Mouse (Mus musculus) urinary bladder, postnatal 25 days (tissue): ENCODE results near the gene P2ry6.

Source experiments
- DNase-seq: peaks from one replicate; pipeline ENCODE4 v3.0.0; 2022; ENCODE audit warnings: low spot score

Gene P2ry6

DNA sequence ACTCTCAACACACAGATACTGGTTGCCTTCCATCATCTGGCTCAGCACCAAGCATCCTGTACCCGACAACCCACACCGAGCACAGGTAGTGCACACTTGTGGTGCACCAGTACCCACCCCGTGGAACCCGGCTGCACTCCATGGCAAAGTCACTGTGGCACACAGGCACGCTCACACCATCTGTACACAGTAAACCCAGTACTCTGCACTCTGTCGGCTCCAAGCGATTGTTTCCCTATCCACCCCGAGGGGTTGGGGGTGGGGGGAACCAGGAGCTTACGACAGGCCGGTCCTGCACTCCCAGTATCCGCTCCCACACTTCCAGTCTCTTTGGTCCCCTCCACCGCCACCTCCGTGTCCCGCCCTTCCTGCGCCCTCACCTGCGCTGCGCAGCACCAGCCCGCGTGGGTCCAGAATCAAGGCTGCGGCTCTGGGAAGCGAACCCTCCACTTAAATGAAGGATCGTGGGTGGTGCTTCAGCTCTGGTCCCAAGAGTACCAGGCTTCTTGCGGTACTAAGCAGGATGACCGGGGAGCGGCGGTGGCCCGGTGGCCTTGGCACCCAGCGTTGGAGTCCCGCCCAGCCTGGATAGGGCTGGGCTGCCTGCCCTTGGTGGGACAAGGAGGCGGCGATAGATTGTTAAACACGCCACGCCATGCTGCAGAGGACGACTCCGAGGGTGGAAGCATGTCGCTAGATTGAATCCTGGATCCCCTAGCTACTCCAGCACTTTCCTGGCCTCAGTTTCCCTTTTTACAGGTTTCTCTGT lies at the start of gene P2ry6:
Gene P2ry6, minus strand, starts transcription at position 515 of the 769 bp plus-strand sequence.
- DNase-seq, result no peak

DNA sequence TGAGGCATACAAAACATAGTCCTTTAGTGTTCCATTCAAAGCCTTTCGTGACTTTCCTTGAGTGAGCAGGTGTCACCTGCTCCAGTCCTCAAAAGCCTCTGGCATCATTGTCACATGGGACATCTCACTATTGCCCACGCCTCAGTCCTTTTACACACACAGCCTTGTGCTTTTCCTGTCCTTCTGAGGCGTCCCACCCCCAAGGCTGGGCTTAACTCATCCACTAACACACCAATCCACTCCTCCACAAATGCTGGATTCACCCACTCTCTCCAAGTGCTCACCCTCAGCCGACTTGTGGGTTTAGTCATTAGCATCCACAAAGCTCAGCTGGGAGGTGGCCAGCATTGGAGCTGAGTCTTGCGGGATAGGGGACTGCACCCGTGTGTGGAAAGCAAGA lies 43.0 kb upstream of the P2ry6 start:
- no peak for DNase-seq

DNA sequence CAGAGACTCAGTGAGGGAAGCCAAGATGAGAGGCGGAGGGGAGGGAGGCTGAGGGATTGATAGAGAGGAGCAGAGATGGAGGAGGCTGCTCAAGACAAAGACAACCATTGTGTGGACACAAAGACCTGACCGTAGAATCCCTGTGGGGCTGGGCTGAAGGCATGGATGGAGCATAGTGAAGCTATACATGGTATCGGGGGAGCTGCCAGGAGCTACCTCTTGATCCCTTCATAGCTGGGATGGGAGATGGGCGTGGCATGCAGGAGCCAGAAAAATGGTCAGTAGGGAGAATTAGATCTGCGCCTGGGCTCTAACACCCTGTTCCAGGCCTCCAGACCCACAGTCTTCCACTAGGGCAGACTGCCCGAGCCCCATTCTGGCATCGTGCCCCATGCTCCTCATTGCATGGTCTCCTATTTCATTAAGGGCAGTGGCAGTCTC lies 42.6 kb upstream of the P2ry6 start:
- no peak for DNase-seq

DNA sequence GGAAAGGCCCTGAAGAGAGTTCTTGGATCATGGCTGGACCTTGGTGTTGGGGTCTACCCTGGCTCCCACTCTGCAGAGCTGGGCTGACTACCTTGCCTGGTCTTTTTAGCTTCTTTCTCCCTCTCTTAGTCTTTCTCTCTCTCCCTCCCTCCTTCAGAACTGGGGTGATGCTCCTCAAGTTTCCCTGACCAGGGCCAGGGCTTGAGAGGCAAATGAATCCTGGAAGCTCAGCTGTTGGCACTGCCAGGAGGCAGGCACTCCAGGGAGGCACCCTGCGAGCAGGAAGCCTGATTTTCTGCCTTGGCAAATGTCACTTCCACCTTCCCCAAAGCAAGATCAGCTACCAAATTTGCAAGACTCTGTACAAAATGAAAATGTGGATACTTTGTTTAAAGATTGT lies 40.5 kb upstream of the P2ry6 start:
- no peak for DNase-seq

DNA sequence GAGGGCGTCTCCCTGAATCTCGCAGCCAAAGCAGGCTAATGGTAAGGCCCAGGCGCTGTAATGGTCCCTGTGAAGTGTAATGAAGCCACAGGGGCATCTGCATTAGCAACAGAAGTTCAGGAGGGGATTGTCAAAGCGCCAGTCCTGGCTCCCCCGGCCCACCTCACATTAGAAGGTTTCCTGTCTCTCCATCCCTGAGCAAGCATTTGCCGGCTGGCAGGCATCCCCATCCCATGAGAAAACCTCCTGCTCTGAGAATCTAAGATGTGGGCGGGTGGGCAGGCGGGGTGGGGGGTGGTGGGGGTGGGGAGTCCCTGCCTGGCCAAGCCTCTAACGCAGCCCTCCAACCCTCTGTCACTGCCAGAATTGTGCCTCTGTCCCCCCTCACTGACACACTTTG lies 39.6 kb upstream of the P2ry6 start:
- no peak for DNase-seq

DNA sequence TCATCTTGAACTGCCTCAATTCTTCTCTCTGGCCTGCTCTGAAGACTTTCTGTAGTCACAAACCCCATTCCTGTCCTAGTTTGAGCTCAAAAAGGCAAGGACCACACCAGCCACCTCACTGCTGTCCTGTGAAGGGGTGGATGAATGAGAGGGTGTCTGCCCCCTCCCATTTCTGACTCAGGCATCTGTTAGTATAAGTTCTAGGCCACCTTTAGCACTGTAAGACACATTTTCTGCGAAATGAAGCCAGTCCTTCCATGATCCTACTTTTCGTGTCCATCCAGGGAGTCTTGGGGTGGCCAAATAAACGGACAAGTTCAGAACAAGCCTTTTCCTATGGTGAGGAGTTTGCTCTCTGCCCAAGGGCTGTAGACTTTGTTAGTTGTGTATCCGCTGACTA lies 38.1 kb upstream of the P2ry6 start, which contains the start of gene P2ry2:
Gene P2ry2, minus strand, starts transcription at position 326 of the 400 bp plus-strand sequence.
- DNase-seq, result no peak

DNA sequence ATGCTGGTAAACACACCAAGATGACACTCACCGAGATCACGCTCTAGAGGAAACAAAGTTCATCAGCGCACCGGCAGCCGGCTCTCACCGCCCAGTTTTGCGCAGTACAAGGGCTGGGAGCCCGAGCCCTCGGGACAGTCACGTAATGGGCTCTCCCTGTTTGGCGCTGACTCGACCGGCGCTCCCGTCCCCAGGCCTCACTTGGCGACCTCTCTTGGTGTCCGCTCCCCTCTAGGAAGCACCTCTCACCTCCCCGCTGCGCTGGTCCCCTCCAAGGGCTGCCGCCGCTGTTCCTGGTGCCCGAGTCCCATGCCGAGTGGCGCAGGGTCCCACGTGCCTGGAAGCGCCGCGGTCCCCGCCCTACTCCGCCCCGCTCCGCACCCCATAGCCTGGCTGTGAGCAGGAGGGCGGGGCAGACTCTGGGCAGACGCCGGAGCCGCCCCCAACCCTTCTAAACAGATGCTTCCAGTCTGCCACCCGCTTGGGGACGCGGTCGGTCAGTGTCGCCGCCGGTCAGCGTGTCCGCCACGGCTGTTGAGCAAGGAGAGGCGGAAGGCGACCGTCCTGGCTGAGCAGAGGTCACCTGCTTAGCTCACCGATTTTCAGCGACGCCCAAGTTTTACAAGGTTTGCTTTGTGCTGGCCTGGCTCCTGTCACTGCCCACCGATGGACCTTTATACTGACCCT lies 37.4 kb upstream of the P2ry6 start:
- DNase-seq, result peak; percentile 72

DNA sequence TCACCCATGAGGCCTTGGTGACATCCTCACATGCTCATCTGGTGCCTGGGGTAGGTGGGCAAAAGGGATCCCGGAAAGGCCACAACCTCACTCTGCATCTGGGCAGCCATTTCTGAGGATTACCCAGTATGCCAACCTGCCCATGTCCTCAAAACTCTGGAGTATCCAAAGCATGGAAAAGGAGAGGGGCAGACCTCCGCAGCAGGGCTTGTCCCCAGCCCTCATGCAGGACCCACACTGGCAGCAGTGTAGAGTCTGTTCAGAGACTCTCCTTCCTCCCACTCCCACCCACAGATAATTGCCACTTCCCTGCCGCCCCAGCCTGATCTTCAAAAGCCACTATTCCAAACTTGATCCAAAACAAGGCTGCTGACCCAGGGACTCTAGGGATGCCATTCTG lies 36.3 kb upstream of the P2ry6 start:
- DNase-seq, result no peak

DNA sequence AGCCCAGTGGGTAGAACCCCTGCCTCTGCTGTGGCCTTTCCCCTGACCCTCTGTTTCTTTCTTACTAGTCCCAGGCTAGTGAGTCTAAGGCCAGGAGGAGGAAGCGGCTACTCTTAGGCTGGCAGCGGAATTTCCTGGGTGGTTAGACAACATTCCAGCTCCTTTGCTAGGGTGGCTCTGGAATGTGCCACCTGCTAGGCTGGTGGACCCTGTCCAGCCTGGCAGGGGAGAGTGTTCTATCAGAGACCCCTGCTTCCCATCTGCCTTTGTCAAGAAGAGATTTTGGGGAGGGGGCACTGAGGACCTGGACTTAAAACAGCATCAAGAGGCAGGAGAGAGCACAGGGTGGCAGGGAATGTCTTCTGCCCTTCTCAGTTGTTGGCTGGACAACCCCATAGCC lies 31.8 kb upstream of the P2ry6 start:
- DNase-seq, result no peak

DNA sequence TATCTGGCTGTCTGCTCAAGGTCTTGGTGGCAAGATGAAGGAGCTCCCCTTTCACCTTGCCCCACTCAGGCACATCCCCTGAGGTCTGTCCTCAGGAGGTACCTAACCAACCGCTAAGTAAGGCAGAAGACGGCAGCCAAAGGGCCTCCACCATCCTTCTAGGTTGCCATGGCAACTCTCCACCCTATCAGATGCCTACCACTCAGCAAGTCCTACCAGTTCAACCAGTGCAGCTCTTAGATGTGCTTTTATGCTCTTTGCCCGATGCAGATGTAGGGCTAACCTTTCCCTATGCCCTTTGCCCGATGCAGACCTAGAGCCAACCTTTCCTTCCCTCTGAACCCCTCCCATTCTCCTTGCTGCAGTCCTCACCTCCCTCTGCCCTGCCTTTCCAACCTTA lies 30.7 kb upstream of the P2ry6 start:
- no peak for DNase-seq

DNA sequence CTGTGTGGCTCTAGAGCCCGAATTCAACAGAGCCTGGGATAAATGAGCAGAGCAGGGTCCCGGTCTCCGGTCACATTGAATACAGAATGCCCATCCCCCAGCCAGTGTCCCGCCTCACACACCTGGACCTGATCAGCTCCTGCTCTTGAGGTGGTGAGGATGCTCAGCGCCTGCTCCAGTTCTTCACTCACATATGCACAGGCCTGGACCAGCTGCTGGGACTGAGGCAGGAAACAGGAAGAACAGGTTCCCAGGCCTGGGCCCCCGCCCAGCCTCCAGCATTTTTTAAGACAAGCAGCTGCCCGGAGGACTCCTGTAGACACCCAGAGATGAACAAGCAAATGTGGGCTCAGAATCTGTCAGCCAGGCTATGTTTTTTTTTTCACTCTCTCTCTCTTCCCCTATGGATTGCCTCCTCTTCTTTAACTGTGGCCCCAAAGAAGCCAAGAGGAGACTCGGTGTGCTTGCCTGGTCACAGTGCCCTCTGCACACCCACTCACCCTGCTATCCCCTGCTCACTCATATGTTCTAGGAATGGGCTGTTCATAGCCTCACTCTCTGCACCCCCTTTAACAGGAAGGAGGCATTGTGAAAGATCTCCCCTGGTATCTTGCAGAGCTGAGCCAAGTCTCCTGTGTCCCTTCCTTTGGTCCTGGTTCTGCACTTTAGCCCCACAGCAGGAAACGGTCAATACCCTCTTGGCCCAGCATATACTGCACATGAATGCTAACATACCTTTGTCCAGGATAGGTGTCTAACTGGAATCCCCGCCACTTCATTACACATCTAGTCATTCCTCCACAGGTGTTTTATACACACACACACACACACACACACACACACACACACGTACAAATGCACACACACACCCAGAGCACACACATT lies 29.2 kb upstream of the P2ry6 start:
- DNase-seq, result no peak

DNA sequence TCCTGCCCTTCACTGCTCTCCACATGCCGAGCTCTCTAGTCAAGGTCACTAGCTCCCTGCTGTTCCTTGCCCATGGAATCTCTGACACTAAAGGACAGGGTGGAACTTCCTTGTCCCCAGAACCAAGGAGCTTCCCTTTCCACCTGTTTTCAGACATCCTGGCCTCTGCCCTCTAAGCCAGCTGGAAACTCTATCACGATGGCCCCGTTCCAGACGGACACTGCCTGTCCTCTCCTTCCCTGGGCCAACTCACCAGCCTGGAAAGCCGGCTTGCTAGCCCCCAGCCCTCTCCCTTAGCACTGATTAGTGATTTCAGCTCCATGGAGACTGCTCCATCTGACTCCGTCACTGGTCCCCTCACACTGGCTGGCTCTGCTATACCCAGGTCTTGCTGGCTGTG lies 27.8 kb upstream of the P2ry6 start:
- no peak for DNase-seq

DNA sequence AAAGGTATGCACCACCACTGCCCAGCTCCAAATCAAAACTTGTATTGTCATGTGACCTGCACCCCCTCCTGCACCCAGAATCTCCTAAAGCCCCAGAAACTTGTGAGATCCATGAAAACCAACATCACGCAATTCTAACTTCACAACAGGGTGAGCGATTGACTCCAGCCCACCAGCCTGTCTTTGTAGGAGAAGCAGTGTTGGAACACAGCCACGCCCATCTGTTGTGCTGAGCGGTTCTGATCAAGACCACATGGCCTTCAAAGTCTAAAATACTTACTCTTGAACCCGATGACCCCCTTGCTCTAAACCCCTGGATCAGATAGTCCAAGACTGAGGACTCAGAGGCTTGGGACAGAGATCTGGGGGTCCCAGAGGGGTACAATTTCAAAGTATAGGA lies 25.2 kb upstream of the P2ry6 start:
- DNase-seq, result no peak

DNA sequence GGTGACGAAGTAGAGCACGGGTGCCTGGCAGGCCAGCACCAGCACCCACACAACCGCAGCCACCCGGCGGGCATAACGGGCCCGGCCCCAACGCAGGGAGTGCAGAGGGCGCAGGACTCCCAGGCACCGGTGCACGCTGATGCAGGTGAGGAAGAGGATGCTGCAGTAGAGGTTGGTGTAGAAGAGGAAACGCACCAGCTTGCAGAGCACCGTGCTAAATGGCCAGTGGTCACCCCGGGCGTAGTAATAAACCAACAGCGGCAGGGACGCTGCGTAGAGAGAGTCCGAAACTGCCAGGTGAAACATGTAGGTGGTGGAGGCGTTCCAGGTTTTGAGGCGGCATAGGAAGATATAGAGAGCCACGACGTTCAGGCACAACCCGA lies 24.1 kb upstream of the P2ry6 start:
- DNase-seq, result no peak

DNA sequence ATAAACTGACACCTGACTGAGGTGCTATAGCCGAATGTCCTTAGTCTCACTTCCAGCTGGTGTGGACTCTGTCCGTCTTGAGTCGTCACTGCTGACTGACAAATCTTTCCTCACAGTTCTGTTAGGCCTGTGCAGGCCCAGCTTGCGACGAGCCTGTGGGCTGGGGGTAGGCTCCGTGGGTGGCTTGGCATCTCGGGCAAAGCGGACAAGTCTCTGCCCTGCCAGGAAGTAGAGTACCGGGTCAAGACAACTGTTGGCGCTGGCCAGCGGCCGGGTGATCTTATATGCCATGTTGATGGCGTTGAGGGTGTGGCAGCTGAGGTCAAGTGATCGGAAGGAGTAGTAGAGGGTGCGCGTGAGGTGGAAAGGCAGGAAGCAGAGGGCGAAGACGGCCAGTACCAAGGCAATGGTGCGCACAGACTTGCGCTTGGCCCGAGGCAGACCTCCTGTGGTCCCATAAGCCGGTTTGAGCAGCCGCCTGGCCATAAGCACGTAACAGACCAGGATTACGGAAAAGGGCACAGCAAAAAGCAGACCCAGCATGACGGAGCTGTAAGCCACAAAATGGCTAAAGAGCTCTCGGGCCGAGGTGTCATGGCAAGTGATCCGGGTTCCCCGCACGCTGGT lies 23.6 kb upstream of the P2ry6 start:
- DNase-seq, result no peak

DNA sequence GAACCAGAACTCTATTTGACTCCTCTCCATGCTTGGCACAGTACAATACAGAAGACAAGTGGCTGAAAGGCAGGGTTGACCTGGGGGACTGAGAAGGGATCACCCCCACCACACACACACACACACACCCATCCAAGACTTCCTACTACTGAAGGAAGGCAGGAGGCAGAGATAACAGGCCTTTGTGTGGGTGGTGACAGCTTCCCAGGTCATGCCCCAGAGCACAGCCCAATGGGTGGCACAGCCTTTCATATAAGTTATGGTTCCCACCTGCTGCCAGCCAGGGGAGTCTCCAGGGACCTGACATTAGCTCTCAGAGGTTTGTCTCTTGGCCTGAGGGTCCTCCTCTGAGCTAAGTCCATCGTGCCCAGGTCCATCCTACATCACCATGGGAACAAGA lies 22.8 kb upstream of the P2ry6 start:
- DNase-seq, result no peak

DNA sequence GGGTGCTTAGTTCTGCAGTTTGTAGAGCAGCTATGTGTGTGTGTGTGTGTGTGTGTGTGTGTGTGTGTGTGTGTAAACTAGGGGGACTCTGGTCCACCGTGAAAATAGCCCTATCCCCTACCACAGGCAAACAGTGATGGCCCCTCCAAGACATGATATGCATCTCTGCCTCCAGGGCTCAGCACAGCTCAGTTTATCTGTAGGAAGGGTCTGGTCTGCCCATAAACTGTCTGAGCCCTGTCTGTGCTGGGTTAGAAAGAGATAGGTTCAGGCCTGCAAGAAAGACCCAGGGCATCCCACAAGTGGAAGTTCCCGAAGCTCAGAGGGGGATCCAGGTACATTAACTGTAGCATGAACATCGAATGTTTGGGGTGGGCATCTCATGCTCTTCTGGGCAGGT lies 21.5 kb upstream of the P2ry6 start:
- no peak for DNase-seq

DNA sequence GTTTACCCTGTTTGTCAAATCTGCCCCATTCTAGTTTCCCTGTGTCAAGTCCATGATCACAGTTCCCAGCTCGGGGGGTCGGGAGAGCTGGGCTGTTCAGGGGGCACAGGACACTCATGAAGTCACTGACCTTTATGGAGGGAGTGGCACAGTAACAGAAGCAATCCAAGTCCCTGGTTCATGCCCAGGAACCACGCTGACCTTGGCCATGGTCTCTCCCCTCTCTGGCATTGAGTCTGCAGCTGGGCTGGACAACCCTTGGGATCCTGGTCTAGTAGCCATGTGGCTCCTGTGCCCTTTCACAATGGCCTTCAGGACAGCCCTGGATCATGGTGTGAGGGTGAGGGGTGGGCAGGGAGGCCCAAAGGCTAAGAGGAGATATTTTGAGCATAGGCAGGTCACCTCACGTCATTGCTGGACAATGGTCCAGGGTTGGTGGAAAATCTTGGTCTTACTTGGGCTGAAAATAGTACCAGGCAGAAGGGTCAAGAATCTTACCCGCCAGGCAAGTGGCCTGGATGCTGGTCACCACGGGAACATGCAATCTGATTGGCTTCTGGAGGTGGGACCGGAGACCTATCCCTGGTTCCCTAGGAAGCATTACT lies 20.9 kb upstream of the P2ry6 start:
- DNase-seq, result no peak

DNA sequence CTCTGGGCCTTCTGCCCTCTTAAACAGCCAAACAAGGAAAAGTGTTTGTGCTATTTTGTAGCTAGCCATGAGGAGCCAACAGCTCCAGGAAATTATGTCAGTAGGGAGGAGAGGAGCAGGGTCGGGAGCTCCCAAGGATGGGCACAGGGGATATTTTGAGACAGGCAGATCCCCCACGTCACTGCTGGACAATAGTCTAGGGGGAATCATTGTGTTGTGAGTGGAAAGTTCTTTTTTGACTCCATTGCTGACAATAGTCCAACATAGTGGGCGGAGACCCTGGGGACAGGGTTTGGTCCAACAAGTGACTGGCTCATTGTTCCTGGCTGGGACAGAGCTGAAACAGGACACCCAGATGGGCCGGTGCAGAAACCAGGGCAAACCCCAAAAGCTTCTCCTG lies 18.7 kb upstream of the P2ry6 start:
- no peak for DNase-seq

DNA sequence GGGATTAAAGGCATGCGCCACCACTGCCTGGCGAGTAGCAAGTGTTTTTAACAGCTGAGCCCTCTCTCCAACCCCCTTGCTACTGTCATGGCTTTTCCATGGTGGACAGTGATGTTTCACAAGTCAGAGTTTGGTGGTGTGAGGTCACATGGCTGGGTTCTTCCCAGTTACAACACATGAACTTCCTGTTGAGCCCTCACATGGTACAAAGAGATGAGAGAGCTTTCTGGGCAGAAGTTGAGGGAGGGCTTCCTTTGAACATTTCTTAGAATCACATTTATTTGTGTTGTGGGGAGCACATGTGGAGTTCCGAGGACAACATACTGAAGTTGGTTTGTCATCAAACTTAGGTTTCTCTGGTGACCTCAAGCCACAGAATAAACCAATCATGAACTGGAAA lies 17.5 kb upstream of the P2ry6 start:
- no peak for DNase-seq

DNA sequence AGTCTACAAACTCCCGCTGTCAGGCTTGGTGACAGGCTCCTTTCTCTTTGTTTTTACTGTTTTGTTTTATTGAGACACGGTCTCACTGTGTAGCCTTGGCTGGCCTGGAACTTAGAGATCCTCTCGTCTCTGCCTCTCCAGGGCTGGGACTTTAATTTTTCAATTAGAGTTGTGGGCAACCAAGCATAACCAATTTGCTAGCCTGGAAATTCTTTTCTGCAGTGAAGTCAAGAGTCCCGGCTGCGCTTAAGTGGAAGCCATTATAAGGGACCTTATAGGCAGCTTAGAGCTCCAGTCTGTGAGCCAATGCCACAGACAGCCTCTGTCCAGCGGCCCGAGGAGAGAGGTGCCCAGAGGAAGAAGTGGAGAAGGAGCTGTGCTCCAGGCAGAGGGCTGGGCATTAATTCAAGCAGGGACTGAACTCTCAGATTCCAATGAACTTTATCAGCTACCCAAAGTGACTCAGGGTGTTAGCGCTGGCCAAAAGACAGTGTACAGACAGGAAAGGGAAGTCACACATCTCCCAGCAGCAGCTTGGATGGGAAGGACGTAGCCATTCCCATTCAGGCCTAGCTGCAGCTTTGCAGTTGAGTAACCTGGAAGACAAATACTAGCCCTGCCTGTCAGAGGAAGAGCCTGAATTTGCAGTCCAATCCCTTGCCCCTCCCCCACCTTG lies 16.3 kb upstream of the P2ry6 start:
- DNase-seq, result no peak
